Mouse (Mus musculus) ES-E14 (cell line): ENCODE measurements around the gene Abhd14a. TPM values are rescaled to one million over a fixed set of nuclear protein-coding genes. Genes with fewer than 3 reads are reported as not detected.

Source experiments
- DNase-seq: peaks from one replicate; pipeline ENCODE4 v3.0.0-alpha.2; 2013; ENCODE audit warnings: low read depth, low spot score
- H3K27ac ChIP-seq: 2 replicates; pipeline ENCODE4 v1.5.1; 2012; ENCODE audit warnings: low read depth, mild to moderate bottlenecking, low read length, moderate library complexity, mixed read lengths; ENCODE audit not compliant: poor library complexity, insufficient read depth, severe bottlenecking
- H3K36me3 ChIP-seq: 2 replicates; pipeline ENCODE4 v1.6.1; 2012; ENCODE audit warnings: mild to moderate bottlenecking, low read length, moderate library complexity, mixed read lengths; ENCODE audit not compliant: control insufficient read depth, poor library complexity, insufficient read depth, severe bottlenecking
- H3K4me1 ChIP-seq, 2 experiments: fragments of 150-350 bp in 1 of 2; sonication (generic) in 1 of 2; 2 replicates each; pipeline ENCODE4 v1.6.1; 2012; ENCODE audit warnings: low read length in 2 of 2, mild to moderate bottlenecking in 1 of 2, mixed read lengths in 1 of 2; ENCODE audit not compliant: control insufficient read depth in 2 of 2, insufficient read depth in 2 of 2, poor library complexity in 1 of 2
- H3K4me3 ChIP-seq, 2 experiments: fragments of 150-350 bp in 1 of 2; sonication (generic) in 1 of 2; 2 replicates each; pipeline ENCODE4 v1.5.1; 2012; ENCODE audit warnings: low read length in 2 of 2, low read depth in 1 of 2, mild to moderate bottlenecking in 1 of 2, mixed read lengths in 1 of 2; ENCODE audit not compliant: insufficient read depth in 1 of 2, poor library complexity in 1 of 2, severe bottlenecking in 1 of 2
- H3K9ac ChIP-seq: 2 replicates; pipeline ENCODE4 v1.6.1; 2012; ENCODE audit warnings: low read depth, mild to moderate bottlenecking, low read length, mixed read lengths; ENCODE audit not compliant: poor library complexity, insufficient read depth, severe bottlenecking
- H3K9me3 ChIP-seq: fragments of 150-350 bp; sonication (generic); 2 replicates; pipeline ENCODE4 v1.6.1; 2012; ENCODE audit warnings: low read depth, mild to moderate bottlenecking, low read length; ENCODE audit not compliant: control insufficient read depth, insufficient read depth
- CHD2 ChIP-seq: IDR thresholded peaks from 2 replicates; pipeline ENCODE4 v1.6.1; 2014; ENCODE audit warnings: mild to moderate bottlenecking, low read depth, low read length, inconsistent platforms
- HCFC1 ChIP-seq: IDR thresholded peaks from 2 replicates; pipeline ENCODE4 v1.6.1; 2012; ENCODE audit warnings: low read length, inconsistent platforms, borderline replicate concordance; ENCODE audit not compliant: insufficient read depth
- MAFK ChIP-seq: IDR thresholded peaks from 2 replicates; pipeline ENCODE4 v1.6.1; 2014; ENCODE audit warnings: mild to moderate bottlenecking, low read depth, low read length, inconsistent platforms; ENCODE audit not compliant: insufficient read depth
- ZC3H11A ChIP-seq: IDR thresholded peaks from 2 replicates; pipeline ENCODE4 v1.6.1; 2012; ENCODE audit warnings: low read depth, mild to moderate bottlenecking, inconsistent platforms, low read length, borderline replicate concordance
- ZNF384 ChIP-seq: IDR thresholded peaks from 2 replicates; pipeline ENCODE4 v1.6.1; 2012; ENCODE audit warnings: low read depth, low read length, inconsistent platforms
- in situ Hi-C, 2 experiments: fragments of 600-800 bp; cut with MboI; formaldehyde crosslinking; loops; one replicate each; pipeline ENCODE4 v1.15.1; 2025; ENCODE audit warnings: low sequenced_read_pairs in 2 of 2, inconsistent platforms in 1 of 2; ENCODE audit not compliant: unreplicated experiment in 2 of 2
- total RNA-seq: library from RNA; depleted of rRNA; stranded (reverse); fragments of 300-350 nt; gene quantifications from 2 replicates; pipeline ENCODE4 v1.2.3, GENCODE M21; 2012

Abhd14a gene
- total RNA-seq, 1 experiment, result 23.0 TPM

GRCm38 (mm10) chr9:106456325-106457162 is 9.1 kb upstream of the Abhd14a start:
- Histone ChIP-seq H3K9me3 (no peaks in the 10 kb centered on the region), H3K9ac (peak overlapping the region; percentile 60; the same call in 1 of the 2 replicates), H3K36me3 (peaks cover 12% of the 10 kb centered on the region), H3K4me1 (peaks cover 14 to 42% of the 10 kb centered on the region in 2 experiments), H3K27ac (peak overlapping the region; percentile 61; the same call in 1 of the 2 replicates), H3K4me3 (no peak overlapping the region; a peak in 1 of 4 replicates)
- TF ChIP-seq ZNF384, result no peak
- no peak for TF ChIP-seq MAFK
- no peak for TF ChIP-seq HCFC1
- TF ChIP-seq ZC3H11A, result no peak
- no peak for TF ChIP-seq CHD2
- in situ Hi-C loops, result no loop called here
- DNase-seq, result no peak

GRCm38 (mm10) chr9:106454888-106455681 is 7.6 kb upstream of the Abhd14a start:
- no peak for DNase-seq
- H3K27ac ChIP-seq, result peak overlapping the region; percentile 81
- H3K4me1 ChIP-seq, result peaks cover 16 to 48% of the 10 kb centered on the region in 2 experiments
- peak overlapping the region; percentile 77 for H3K9ac ChIP-seq
- H3K36me3 ChIP-seq, result peaks cover 3% of the 10 kb centered on the region; the same call in 1 of the 2 replicates
- in situ Hi-C loops, result no loop called here
- TF ChIP-seq CHD2, result no peak
- H3K4me3 ChIP-seq, result peak overlapping the region; percentile 76 to 85
- no peaks in the 10 kb centered on the region for H3K9me3 ChIP-seq

GRCm38 (mm10) chr9:106454071-106454761 is 6.7 kb upstream of the Abhd14a start:
- Histone ChIP-seq H3K9ac (peak overlapping the region; percentile 77), H3K4me1 (peaks cover 15 to 46% of the 10 kb centered on the region in 2 experiments), H3K27ac (peak overlapping the region; percentile 81; the same call in 1 of the 2 replicates), H3K4me3 (peak overlapping the region; percentile 76 to 85), H3K36me3 (no peaks in the 10 kb centered on the region; the same call in 1 of the 2 replicates), H3K9me3 (no peaks in the 10 kb centered on the region)
- TF ChIP-seq ZNF384 (no peak), ZC3H11A (no peak), MAFK (no peak), HCFC1 (no peak), CHD2 (no peak)
- no peak for DNase-seq
- in situ Hi-C loops, result no loop called here

GRCm38 (mm10) chr9:106453271-106454070 is 6.0 kb upstream of the Abhd14a start, which contains the start of gene Pcbp4:
Gene Pcbp4, plus strand, starts transcription at chr9:106453291.
- H3K9me3 ChIP-seq, result no peaks in the 10 kb centered on the region
- peak within 1 kb of the TSS; percentile 94 for H3K27ac ChIP-seq
- in situ Hi-C loops, result no loop called here
- H3K4me1 ChIP-seq, result peaks cover 15 to 47% of the 10 kb centered on the region in 2 experiments
- H3K9ac ChIP-seq, result peak within 1 kb of the TSS; percentile 86
- DNase-seq, result no peak
- H3K4me3 ChIP-seq, result peak within 1 kb of the TSS; percentile 85 to 87
- TF ChIP-seq MAFK (no peak), ZC3H11A (no peak), HCFC1 (no peak), CHD2 (no peak), ZNF384 (no peak)
- H3K36me3 ChIP-seq, result no peaks in the 10 kb centered on the region; the same call in 1 of the 2 replicates
